Mouse (Mus musculus) adrenal gland, adult 2 months (tissue): Measurements from ENCODE around the gene Rab3gap2. TPM values are rescaled to one million over a fixed set of nuclear protein-coding genes. Genes with fewer than 3 reads are reported as not detected.

Source experiments
- DNase-seq: peaks from one replicate; pipeline ENCODE4 v3.0.0; 2021
- microRNA-seq, 2 experiments: library from miRNA; unstranded; fragments of <30 nt; microRNA quantifications; one replicate each; pipeline ENCODE4 v1.2.0; 2021
- polyA plus RNA-seq: library from polyadenylated mRNA; depleted of rRNA; stranded (reverse); fragments of >200 nt; gene quantifications from 2 replicates; pipeline ENCODE4 v1.2.3, GENCODE M21; 2012; rRNA removed
- total RNA-seq, 2 experiments: library from RNA; stranded (reverse); gene quantifications; 2 replicates each; pipeline ENCODE4 v1.2.3; 2021

The Rab3gap2 gene
- total and polyA plus RNA-seq, 3 experiments: 36.8 to 52.8 (median 50.5) TPM

- DNase-seq: peak; percentile 95
These were observed 128.1 kb downstream of the Rab3gap2 start, which contains the start of gene Bpnt1 for GRCm38 (mm10) chr1:185331983-185332430. Gene Bpnt1, plus strand, starts transcription at chr1:185332149.

- no peak for DNase-seq
These were observed 129.7 kb downstream of the Rab3gap2 start for GRCm38 (mm10) chr1:185333651-185334050.

GRCm38 (mm10) chr1:185334136-185334535, 130.2 kb downstream of the Rab3gap2 start:
- no peak for DNase-seq

GRCm38 (mm10) chr1:185335231-185335765, 131.4 kb downstream of the Rab3gap2 start:
- DNase-seq: no peak

Small RNAs within 50 kb of the gene (microRNA-seq; reads per million reads assigned to microRNA genes)
- gene Mir194-1 (0.41 to 0.88 reads per million in 2 experiments), gene Mir215 (5.8 to 6.1 reads per million in 2 experiments), gene Mir664 (117 to 125 reads per million in 2 experiments)

Other genes with a start within 250 kb of the Rab3gap2 start
- gene Mark1, start 204.5 kb upstream of the Rab3gap2 start, total RNA-seq: 1 to 10 TPM; 5.3 to 9.6 TPM
- 4.5 and 4.9 TPM in 2 replicates for gene Mark1, start 204.5 kb upstream of the Rab3gap2 start, polyA plus RNA-seq
- gene Iars2, start 125.3 kb downstream of the Rab3gap2 start, total RNA-seq: 10 to 100 TPM; 77.9 to 85.0 TPM
- 67.0 and 74.2 TPM in 2 replicates for gene Iars2, start 125.3 kb downstream of the Rab3gap2 start, polyA plus RNA-seq
- 100 to 1,000 TPM; 104 to 128 TPM for gene Bpnt1, start 128.0 kb downstream of the Rab3gap2 start, total RNA-seq
- gene Bpnt1, start 128.0 kb downstream of the Rab3gap2 start, polyA plus RNA-seq: 40.2 and 51.8 TPM in 2 replicates
- gene Eprs, start 158.9 kb downstream of the Rab3gap2 start, total RNA-seq: 100 to 1,000 TPM; 130 to 242 TPM
- gene Eprs, start 158.9 kb downstream of the Rab3gap2 start, polyA plus RNA-seq: 3.0 and 4.0 TPM in 2 replicates